In genomic region chr19:55096666-55097065, GRCm38 (mm10) we compare ENCODE assay signal across 31 mouse cellular contexts. TPM values are rescaled to one million over a fixed set of nuclear protein-coding genes. Genes with fewer than 3 reads are reported as not detected.
DNase-seq lines count a peak whose midpoint lies in the region; ATAC-seq and TF ChIP-seq lines count a peak whose summit lies in the region.
"Had no signal": no experiment of that assay in that cellular context is flagged by ENCODE, and none has a peak within 500 bp of the region (broad histone marks: within the 10 kb centered on the region; RNA-seq: fewer than 3 reads in every experiment).

No protein-coding gene starts in this region.

- no peak overlapping the region for H3K9ac ChIP-seq in kidney, embryonic 15.5 days
- H3K9ac ChIP-seq in forebrain, postnatal 0 days, result no peak overlapping the region
- H3K9ac ChIP-seq: embryonic facial prominence, embryonic 13.5 days; forebrain, embryonic 15.5 days; intestine, embryonic 15.5 days; liver, embryonic 13.5 days; lung, embryonic 14.5 days had no signal

- H3K4me2 ChIP-seq in kidney, embryonic 15.5 days, result no peak overlapping the region
- no peak overlapping the region for H3K4me2 ChIP-seq in forebrain, postnatal 0 days (ENCODE audit: low read depth)
- H3K4me2 ChIP-seq: embryonic facial prominence, embryonic 13.5 days; forebrain, embryonic 15.5 days; heart, embryonic 11.5 days had no signal

- no peak overlapping the region for H3K27ac ChIP-seq in kidney, embryonic 15.5 days
- no peak overlapping the region for H3K27ac ChIP-seq in forebrain, postnatal 0 days (ENCODE audit: low read depth, low read length)
- H3K27ac ChIP-seq: embryonic facial prominence, embryonic 13.5 days; forebrain, embryonic 15.5 days; hindbrain, embryonic 10.5 days; intestine, embryonic 15.5 days; liver, embryonic 13.5 days had no signal

- no peak overlapping the region for H3K4me3 ChIP-seq in kidney, embryonic 15.5 days (replicated peaks)
- no peak overlapping the region for H3K4me3 ChIP-seq in forebrain, postnatal 0 days (ENCODE audit: low read depth, low read length)
- H3K4me3 ChIP-seq: embryonic facial prominence, embryonic 13.5 days; forebrain, embryonic 15.5 days; hindbrain, embryonic 10.5 days; intestine, embryonic 15.5 days; layer of hippocampus, adult 2 months; liver, embryonic 13.5 days had no signal

- H3K36me3 ChIP-seq in kidney, embryonic 15.5 days, result peaks cover 30% of the 10 kb centered on the region
- peaks cover 12% of the 10 kb centered on the region for H3K36me3 ChIP-seq in forebrain, postnatal 0 days (ENCODE audit: insufficient read depth)

- H3K27me3 ChIP-seq in kidney, embryonic 15.5 days, result no peaks in the 10 kb centered on the region
- no peaks in the 10 kb centered on the region for H3K27me3 ChIP-seq in forebrain, postnatal 0 days (ENCODE audit: insufficient read depth, low read length)
- H3K27me3 ChIP-seq: CH12.LX; embryonic facial prominence, embryonic 13.5 days; forebrain, embryonic 15.5 days; intestine, embryonic 15.5 days; liver, embryonic 13.5 days; Patski had no signal

- WGBS in kidney, embryonic 15.5 days, result 43% methylated on average over 4 of the region's 4 CpGs
- 79% methylated on average over 4 of the region's 4 CpGs for WGBS in forebrain, postnatal 0 days

- TF ChIP-seq CTCF in forebrain, postnatal 0 days (IDR thresholded peaks at IDR 0.05; ENCODE audit: low read depth), result no peak

- peaks cover 21% of the 10 kb centered on the region for H3K4me1 ChIP-seq in kidney, embryonic 15.5 days
- 0 out of 2 replicates have a peak, but pooled peaks cover 9% of the 10 kb centered on the region for H3K4me1 ChIP-seq in forebrain, postnatal 0 days (ENCODE audit: insufficient read depth)

- peak; percentile 63 for DNase-seq in kidney, adult 11 months
- DNase-seq in testis, postnatal 14 days (ENCODE audit: low spot score), result peak; percentile 15
- no peak for DNase-seq in testis, postnatal 10 days (ENCODE audit: low spot score)
- peak; percentile 26 for DNase-seq in kidney, postnatal 10 days
- no peak for DNase-seq in left cerebral cortex, postnatal 10 days (ENCODE audit: extremely low spot score in 1 of 2, low spot score in 2 of 2)
- no peak for DNase-seq in forebrain, postnatal 0 days
- DNase-seq: adrenal gland, adult 2 months; B cell, adult 2 months; cerebellum, adult 18-20 months; cerebellum, postnatal 36 days; embryo, embryonic 11 days; gastrocnemius, postnatal 25 days; heart, postnatal 10 days; liver, embryonic 13.5 days; lung, embryonic 14.5 days; lung, postnatal 36 days; midbrain, embryonic 14.5 days; right cerebral cortex, postnatal 14 days; spleen, adult 18-20 months; thymus, postnatal 25 days had no signal

- no peak for ATAC-seq in kidney, embryonic 15.5 days (replicated peaks; ENCODE audit: low FRiP score)
- ATAC-seq in forebrain, postnatal 0 days, result no peak
- ATAC-seq: forebrain, embryonic 15.5 days; hindbrain, embryonic 16.5 days; intestine, embryonic 15.5 days; Patski had no signal

- no peaks in the 10 kb centered on the region for H3K9me3 ChIP-seq in kidney, embryonic 15.5 days (replicated peaks)
- H3K9me3 ChIP-seq in forebrain, postnatal 0 days (ENCODE audit: low read length), result no peaks in the 10 kb centered on the region
- H3K9me3 ChIP-seq: embryonic facial prominence, embryonic 13.5 days; forebrain, embryonic 15.5 days; G1E; hindbrain, embryonic 10.5 days; intestine, embryonic 15.5 days; liver, embryonic 13.5 days had no signal

- intact Hi-C loops in left cerebral cortex, postnatal 10 days (cut with DNase I), result loop anchor here (5.0 kb wide), 1 partner anchor 96 kb away; no protein-coding TSS in a partner anchor

RNA-seq across cellular contexts. Expression of gene Gpam, which starts 30.4 kb away (rescaled TPM):
- polyA plus RNA-seq in kidney, embryonic 15.5 days (2015; fragmentation: Nextera tagmentation; extraction: Ambion mirVana), result 18.1 and 19.0 TPM in 2 replicates
- 10 to 100 TPM; 59.1 to 60.1 TPM for total RNA-seq in left cerebral cortex, postnatal 10 days (2021)
- total RNA-seq in forebrain, postnatal 0 days (2014; rRNA removed), result 58.6 and 61.4 TPM in 2 replicates
- 15.8 and 20.6 TPM in 2 replicates for polyA plus RNA-seq in forebrain, postnatal 0 days (2015; fragmentation: Nextera tagmentation; extraction: Ambion mirVana)

Comparison
In these comparisons a context has a peak if more than half of its experiments do, and no peak if none do; other contexts are left out.
1. DNase-seq: peak in kidney, adult 11 months (single experiment), testis, postnatal 14 days (single experiment) and kidney, postnatal 10 days (single experiment); none in testis, postnatal 10 days (single experiment), left cerebral cortex, postnatal 10 days (0 of 2) and forebrain, postnatal 0 days (single experiment).